Mouse (Mus musculus): ENCODE results near the gene Xkrx. TPM values are rescaled to one million over a fixed set of nuclear protein-coding genes. Genes with fewer than 3 reads are reported as not detected.

Xkrx gene
- 0.04 TPM in 1 of 2 replicates, not detected in the other for total RNA-seq (2012; rRNA removed)
- not detected in 2 replicates for total RNA-seq (2014; rRNA removed)
- polyA plus RNA-seq (2012; ENCODE audit: insufficient read length, low read depth) = 0.24 and 0.33 TPM in 2 replicates

GRCm38 (mm10) chrX:134162043-134162720, at the start of gene Xkrx:
Gene Xkrx (minus strand): TSS chrX:134162076.
- Histone ChIP-seq H3K4me3 (replicated peaks in 1 of 3; ENCODE audit: low read depth in 2 of 3, low read length in 2 of 3, poor library complexity in 1 of 3) (no peak within 1 kb of the TSS), H3K9ac (ENCODE audit: insufficient read depth, low read depth) (no peak within 1 kb of the TSS), H3K4me2 (ENCODE audit: insufficient read depth, low read depth, poor library complexity, severe bottlenecking) (no peak within 1 kb of the TSS), H3K79me2 (replicated peaks; ENCODE audit: control insufficient read depth, extremely low read depth, insufficient read depth, poor library complexity, severe bottlenecking) (no peaks in the 10 kb centered on the region), H3K4me1 (ENCODE audit: control insufficient read depth in 1 of 2, insufficient read depth in 2 of 2) (peaks cover 0 to 18% of the 10 kb centered on the region in 2 experiments; a peak in 1 of 4 replicates), H3K9me3 (replicated peaks; ENCODE audit: low read length) (peaks cover 2% of the 10 kb centered on the region), H3K27me3 (replicated peaks) (no peaks in the 10 kb centered on the region), H3K36me3 (replicated peaks in 1 of 2; ENCODE audit: control insufficient read depth in 1 of 2, insufficient read depth in 1 of 2, low read length in 1 of 2) (no peaks in the 10 kb centered on the region), H3K27ac (ENCODE audit: insufficient read depth, low read depth) (no peak within 1 kb of the TSS)
- TF ChIP-seq ZMIZ1 (IDR thresholded peaks at IDR 0.05; ENCODE audit: low read depth, low read length) = no peak
- TF ChIP-seq SMC3 (IDR thresholded peaks at IDR 0.05; ENCODE audit: low read depth, low read length) = no peak
- no peak for TF ChIP-seq TCF12 (IDR thresholded peaks at IDR 0.05; ENCODE audit: low read depth, low read length)
- TF ChIP-seq MEF2A (IDR thresholded peaks at IDR 0.05; ENCODE audit: borderline replicate concordance, low read depth, low read length) = no peak
- no peak for TF ChIP-seq MYC (IDR thresholded peaks at IDR 0.05; ENCODE audit: low read depth, low read length)
- TF ChIP-seq HCFC1 (IDR thresholded peaks at IDR 0.05; ENCODE audit: low read depth, low read length) = no peak
- no peak for TF ChIP-seq UBTF (IDR thresholded peaks at IDR 0.05; ENCODE audit: low read depth, low read length)
- TF ChIP-seq JUND (conservative IDR thresholded peaks at IDR 0.05; ENCODE audit: low read depth, low read length) = no peak
- TF ChIP-seq ETS1 (conservative IDR thresholded peaks at IDR 0.05; ENCODE audit: low read depth, low read length) = no peak
- TF ChIP-seq CTCF (conservative IDR thresholded peaks at IDR 0.05 in 1 of 2, IDR thresholded peaks at IDR 0.05 in 1 of 2; ENCODE audit: low read depth in 2 of 2, low read length in 2 of 2) = no peak
- TF ChIP-seq TBP (conservative IDR thresholded peaks at IDR 0.05; ENCODE audit: low read depth, low read length) = no peak
- TF ChIP-seq GABPA (IDR thresholded peaks at IDR 0.05; ENCODE audit: insufficient replicate concordance, low read depth, low read length) = no peak
- TF ChIP-seq SIN3A (IDR thresholded peaks at IDR 0.05; ENCODE audit: low read length) = no peak
- dilution Hi-C loops (cut with MboI; ENCODE audit: extremely low pct_ligation_motif_present, extremely low pct_unique_long_range_greater_than_20kb, low sequenced_read_pairs) = no loop called here
- in situ Hi-C loops (cut with MboI; ENCODE audit: low pct_ligation_motif_present, low pct_unique_long_range_greater_than_20kb, low sequenced_read_pairs) = no loop called here
- DNase-seq (ENCODE audit: extremely low read depth) = no peak

GRCm38 (mm10) chrX:134211151-134211642, 49.3 kb upstream of the Xkrx start:
- Histone ChIP-seq H3K27me3 (replicated peaks) (no peaks in the 10 kb centered on the region), H3K4me2 (ENCODE audit: insufficient read depth, low read depth, poor library complexity, severe bottlenecking) (no peak overlapping the region), H3K36me3 (replicated peaks in 1 of 2; ENCODE audit: control insufficient read depth in 1 of 2, insufficient read depth in 1 of 2, low read length in 1 of 2) (peaks cover 3 to 25% of the 10 kb centered on the region in 2 experiments), H3K9me3 (replicated peaks; ENCODE audit: low read length) (no peaks in the 10 kb centered on the region), H3K27ac (ENCODE audit: insufficient read depth, low read depth) (no peak overlapping the region), H3K4me3 (replicated peaks in 1 of 3; ENCODE audit: low read depth in 2 of 3, low read length in 2 of 3, poor library complexity in 1 of 3) (no peak overlapping the region), H3K4me1 (ENCODE audit: control insufficient read depth in 1 of 2, insufficient read depth in 2 of 2) (no peaks in the 10 kb centered on the region), H3K79me2 (replicated peaks; ENCODE audit: control insufficient read depth, extremely low read depth, insufficient read depth, poor library complexity, severe bottlenecking) (no peaks in the 10 kb centered on the region), H3K9ac (ENCODE audit: insufficient read depth, low read depth) (no peak overlapping the region)
- TF ChIP-seq MEF2A (IDR thresholded peaks at IDR 0.05; ENCODE audit: borderline replicate concordance, low read depth, low read length) (no peak), SMC3 (IDR thresholded peaks at IDR 0.05; ENCODE audit: low read depth, low read length) (no peak), MYC (IDR thresholded peaks at IDR 0.05; ENCODE audit: low read depth, low read length) (no peak), SIN3A (IDR thresholded peaks at IDR 0.05; ENCODE audit: low read length) (no peak), EP300 (IDR thresholded peaks at IDR 0.05; ENCODE audit: low read length) (no peak), MAZ (IDR thresholded peaks at IDR 0.05; ENCODE audit: low read depth, low read length) (no peak), UBTF (IDR thresholded peaks at IDR 0.05; ENCODE audit: low read depth, low read length) (no peak), ELF1 (IDR thresholded peaks at IDR 0.05; ENCODE audit: low read depth, low read length) (no peak)
- in situ Hi-C loops (cut with MboI; ENCODE audit: low pct_ligation_motif_present, low pct_unique_long_range_greater_than_20kb, low sequenced_read_pairs) (no loop called here), dilution Hi-C loops (cut with MboI; ENCODE audit: extremely low pct_ligation_motif_present, extremely low pct_unique_long_range_greater_than_20kb, low sequenced_read_pairs) (no loop called here)
- no peak for DNase-seq (ENCODE audit: extremely low read depth)

Measured in CH12.LX (cell line).